Mouse (Mus musculus) stomach, postnatal 0 days (tissue): Measurements from ENCODE around the gene Rreb1.

Experiments used
- CTCF ChIP-seq: IDR thresholded peaks from 2 replicates; pipeline ENCODE4 v1.5.1; 2016; ENCODE audit warnings: antibody characterized with exemption, low read depth, mild to moderate bottlenecking, moderate library complexity
- EP300 ChIP-seq: optimal IDR thresholded peaks from 2 replicates; pipeline ENCODE3; 2016; ENCODE audit warnings: antibody characterized with exemption

DNA sequence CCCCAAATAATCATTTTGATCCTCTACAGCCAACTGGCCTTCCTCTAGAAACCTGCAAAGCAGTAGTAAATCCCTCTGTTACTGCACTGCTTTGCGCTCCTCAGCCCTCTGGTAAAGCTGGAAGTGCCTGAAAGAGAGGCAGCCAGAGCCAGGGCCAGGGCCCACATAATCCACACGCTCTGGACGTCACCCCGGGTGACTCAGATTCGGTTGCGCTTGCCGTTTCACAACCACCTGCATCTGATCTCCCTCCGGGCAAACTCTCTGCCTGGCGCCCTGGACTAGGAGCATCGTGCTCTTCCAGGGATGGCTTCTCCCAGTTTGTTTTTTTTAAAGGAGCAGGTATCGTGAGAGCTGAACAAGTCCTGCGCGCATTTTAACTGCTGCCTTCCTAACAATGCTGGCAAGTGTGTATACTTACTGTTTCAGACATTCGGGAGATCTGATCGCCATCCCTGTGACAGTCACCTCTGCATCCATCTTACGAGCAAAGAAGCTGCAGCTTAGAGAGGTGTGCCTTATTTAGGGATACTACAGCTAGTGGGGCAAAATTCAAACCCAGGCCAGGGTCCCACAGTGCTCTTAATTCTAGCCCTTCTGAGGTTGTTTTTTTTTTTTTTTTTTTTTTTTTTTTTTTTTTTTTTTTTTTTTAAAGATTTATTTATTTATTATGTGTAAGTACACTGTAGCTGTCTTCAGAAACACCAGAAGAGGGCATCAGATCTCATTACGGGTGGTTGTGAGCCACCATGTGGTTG, 69.6 kb downstream of the Rreb1 start:
- no peak for TF ChIP-seq CTCF
- no peak for TF ChIP-seq EP300
